Mouse (Mus musculus) heart, postnatal 25 days (tissue): ENCODE measurements at regions not wholly inside any gene's neighbourhood (a gene's known extent, or its start where the extent isn't known, plus 50 kb on each side); places are given as distances from the start of the nearest gene placed in this dataset.

Source experiments
- DNase-seq: peaks from one replicate; pipeline ENCODE4 v3.0.0; 2022; ENCODE audit warnings: low spot score
- intact Hi-C: fragments of 180-260 bp; cut with DNase I; formaldehyde crosslinking; loops from one replicate; pipeline ENCODE4 v1.15.1; 2025

GRCm38 (mm10) chr10:102732420-102732819 is 220.4 kb downstream of the Rassf9 start:
- intact Hi-C loops, result no loop called here

GRCm38 (mm10) chr10:102712263-102712662 is 200.2 kb downstream of the Rassf9 start:
- intact Hi-C loops, result loop anchor here (2.0 kb wide), 1 partner anchor 25 kb away; no protein-coding TSS in a partner anchor
- DNase-seq, result no peak

More at GRCm38 (mm10) chr10:102732420-102732819, 220.4 kb downstream of the Rassf9 start:
- peak; percentile 2 for DNase-seq

GRCm38 (mm10) chr10:102705848-102706247 is 193.8 kb downstream of the Rassf9 start:
- no peak for DNase-seq
- intact Hi-C loops, result no loop called here

GRCm38 (mm10) chr10:102694810-102695209 is 182.8 kb downstream of the Rassf9 start:
- intact Hi-C loops, result no loop called here
- DNase-seq, result no peak

- intact Hi-C loops, result no loop called here
- no peak for DNase-seq
Observed at GRCm38 (mm10) chr10:102689966-102690365, 177.9 kb downstream of the Rassf9 start.

- no peak for DNase-seq
- intact Hi-C loops, result loop anchor here (2.0 kb wide), 1 partner anchor 26 kb away; no protein-coding TSS in a partner anchor
Observed at GRCm38 (mm10) chr10:102686667-102687397, 174.8 kb downstream of the Rassf9 start.

GRCm38 (mm10) chr10:102685833-102686434 is 173.9 kb downstream of the Rassf9 start:
- peak; percentile 18 for DNase-seq
- intact Hi-C loops, result loop anchor here (2.0 kb wide), 1 partner anchor 27 kb away; no protein-coding TSS in a partner anchor

- no peak for DNase-seq
- intact Hi-C loops, result no loop called here
Observed at GRCm38 (mm10) chr10:102667359-102667758, 155.3 kb downstream of the Rassf9 start.

GRCm38 (mm10) chr10:102659683-102660082 is 147.7 kb downstream of the Rassf9 start:
- no peak for DNase-seq

GRCm38 (mm10) chr10:102636507-102636906 is 124.5 kb downstream of the Rassf9 start:
- no peak for DNase-seq
- intact Hi-C loops, result no loop called here

More at GRCm38 (mm10) chr10:102659683-102660082, 147.7 kb downstream of the Rassf9 start:
- intact Hi-C loops, result no loop called here

- intact Hi-C loops, result no loop called here
Observed at GRCm38 (mm10) chr10:102633438-102633837, 121.4 kb downstream of the Rassf9 start.

GRCm38 (mm10) chr10:102628609-102629008 is 116.6 kb downstream of the Rassf9 start:
- intact Hi-C loops, result no loop called here
- DNase-seq, result no peak

More at GRCm38 (mm10) chr10:102633438-102633837, 121.4 kb downstream of the Rassf9 start:
- DNase-seq, result no peak

- no peak for DNase-seq
- intact Hi-C loops, result no loop called here
Observed at GRCm38 (mm10) chr10:102623895-102624294, 111.9 kb downstream of the Rassf9 start.

GRCm38 (mm10) chr10:102622583-102623008 is 110.6 kb downstream of the Rassf9 start:
- DNase-seq, result no peak
- intact Hi-C loops, result no loop called here

- DNase-seq, result no peak
- intact Hi-C loops, result no loop called here
Observed at GRCm38 (mm10) chr10:102618711-102619110, 106.7 kb downstream of the Rassf9 start.

GRCm38 (mm10) chr10:102615962-102616595 is 104.1 kb downstream of the Rassf9 start:
- intact Hi-C loops, result no loop called here
- DNase-seq, result no peak
